Mouse (Mus musculus) MEL (cell line): ENCODE data around the gene Afap1l2. TPM values are rescaled to one million over a fixed set of nuclear protein-coding genes. Genes with fewer than 3 reads are reported as not detected.

Experiments used
- DNase-seq: peaks from one replicate; pipeline ENCODE4 v3.0.0; 2011; ENCODE audit warnings: low read depth, low spot score
- H3K27ac ChIP-seq: 2 replicates; pipeline ENCODE4 v1.5.1; 2012; ENCODE audit warnings: low read depth, mild to moderate bottlenecking, control low read depth, low read length, moderate library complexity; ENCODE audit not compliant: control insufficient read depth
- H3K27me3 ChIP-seq, 2 experiments: fragments of 150-350 bp in 1 of 2; sonication (generic) in 1 of 2; 2 replicates each; pipeline ENCODE4 v1.6.1; 2012; ENCODE audit warnings: low read length in 2 of 2, mild to moderate bottlenecking in 2 of 2, improper control_type of control experiment in 1 of 2, moderate library complexity in 1 of 2; ENCODE audit not compliant: insufficient read depth in 2 of 2, control insufficient read depth in 1 of 2
- H3K36me3 ChIP-seq, 2 experiments: 2 replicates each; pipeline ENCODE4 v1.6.1; 2012 to 2014; ENCODE audit warnings: low read length in 2 of 2, improper control_type of control experiment in 1 of 2, inconsistent platforms in 1 of 2, mild to moderate bottlenecking in 1 of 2; ENCODE audit not compliant: insufficient read depth in 2 of 2, control insufficient read depth in 1 of 2
- H3K4me1 ChIP-seq, 2 experiments: fragments of 150-350 bp in 1 of 2; sonication (generic) in 1 of 2; 2 replicates each; pipeline ENCODE4 v1.6.1; 2012; ENCODE audit warnings: low read length in 2 of 2, improper control_type of control experiment in 1 of 2, mild to moderate bottlenecking in 1 of 2; ENCODE audit not compliant: insufficient read depth in 2 of 2, control insufficient read depth in 1 of 2
- H3K4me3 ChIP-seq, 2 experiments: fragments of 150-350 bp in 1 of 2; sonication (generic) in 1 of 2; 2 replicates each; pipeline ENCODE4 v1.5.1; 2012; ENCODE audit warnings: low read depth in 2 of 2, low read length in 2 of 2, mild to moderate bottlenecking in 2 of 2, moderate library complexity in 2 of 2, control low read depth in 1 of 2, improper control_type of control experiment in 1 of 2; ENCODE audit not compliant: control insufficient read depth in 1 of 2, insufficient read depth in 1 of 2
- H3K79me2 ChIP-seq: 2 replicates; pipeline ENCODE4 v1.6.1; 2012; ENCODE audit warnings: mild to moderate bottlenecking, low read length, moderate library complexity; ENCODE audit not compliant: control insufficient read depth, poor library complexity, insufficient read depth
- H3K9ac ChIP-seq: 2 replicates; pipeline ENCODE4 v1.6.1; 2012; ENCODE audit warnings: low read depth, mild to moderate bottlenecking, control low read depth, low read length, moderate library complexity; ENCODE audit not compliant: control insufficient read depth, poor library complexity, severe bottlenecking
- H3K9me3 ChIP-seq: fragments of 150-350 bp; sonication (generic); replicated peaks from 2 replicates; pipeline ENCODE4 v1.6.1; 2012; ENCODE audit warnings: mild to moderate bottlenecking, low read length, improper control_type of control experiment, moderate library complexity; ENCODE audit not compliant: insufficient read depth
- CHD2 ChIP-seq: IDR thresholded peaks from 2 replicates; pipeline ENCODE4 v1.6.1; 2011; ENCODE audit warnings: low read length, improper control_type of control experiment
- CTCF ChIP-seq, 3 experiments: IDR thresholded peaks in 2 of 3; conservative IDR thresholded peaks in 1 of 3; 2 replicates each; pipeline ENCODE4 v1.5.1; 2011 to 2012; ENCODE audit warnings: low read length in 3 of 3, low read depth in 2 of 3, mild to moderate bottlenecking in 2 of 3, improper control_type of control experiment in 1 of 3, inconsistent platforms in 1 of 3, mixed read lengths in 1 of 3, moderate library complexity in 1 of 3; ENCODE audit not compliant: control insufficient read depth in 1 of 3, insufficient read depth in 1 of 3, poor library complexity in 1 of 3, severe bottlenecking in 1 of 3
- E2F4 ChIP-seq: IDR thresholded peaks from 2 replicates; pipeline ENCODE4 v1.6.1; 2011; ENCODE audit warnings: low read depth, low read length, improper control_type of control experiment, borderline replicate concordance
- EP300 ChIP-seq, 2 experiments: IDR thresholded peaks; 2 replicates each; pipeline ENCODE4 v1.6.1; 2011; ENCODE audit warnings: improper control_type of control experiment in 2 of 2, low read length in 2 of 2, low read depth in 1 of 2, mild to moderate bottlenecking in 1 of 2
- ETS1 ChIP-seq: IDR thresholded peaks from 2 replicates; pipeline ENCODE4 v1.6.1; 2012; ENCODE audit warnings: low read depth, mild to moderate bottlenecking, inconsistent platforms, low read length, improper control_type of control experiment, moderate library complexity
- JUND ChIP-seq: IDR thresholded peaks from 2 replicates; pipeline ENCODE4 v1.6.1; 2011; ENCODE audit warnings: low read depth, mild to moderate bottlenecking, improper control_type of control experiment, low read length
- MAFK ChIP-seq: IDR thresholded peaks from 2 replicates; pipeline ENCODE4 v1.6.1; 2011; ENCODE audit warnings: low read depth, mild to moderate bottlenecking, low read length, improper control_type of control experiment, borderline replicate concordance
- MAX ChIP-seq: IDR thresholded peaks from 2 replicates; pipeline ENCODE4 v1.6.1; 2011; ENCODE audit warnings: low read length, improper control_type of control experiment
- MAZ ChIP-seq: IDR thresholded peaks from 2 replicates; pipeline ENCODE4 v1.6.1; 2012; ENCODE audit warnings: low read depth, mild to moderate bottlenecking, inconsistent platforms, low read length, improper control_type of control experiment
- MEF2A ChIP-seq: IDR thresholded peaks from 2 replicates; pipeline ENCODE4 v1.6.1; 2014; ENCODE audit warnings: low read depth, mild to moderate bottlenecking, inconsistent platforms, low read length, improper control_type of control experiment; ENCODE audit not compliant: poor library complexity, insufficient replicate concordance, severe bottlenecking; ENCODE audit errors: extremely low read depth
- MXI1 ChIP-seq: IDR thresholded peaks from 2 replicates; pipeline ENCODE4 v1.6.1; 2011; ENCODE audit warnings: mild to moderate bottlenecking, low read depth, low read length, improper control_type of control experiment
- MYC ChIP-seq: IDR thresholded peaks from 2 replicates; pipeline ENCODE4 v1.6.1; 2011; ENCODE audit warnings: low read depth, mild to moderate bottlenecking, low read length, improper control_type of control experiment, moderate library complexity
- NELFE ChIP-seq: IDR thresholded peaks from 2 replicates; pipeline ENCODE4 v1.6.1; 2011; ENCODE audit warnings: low read depth, low read length, improper control_type of control experiment
- POLR2A ChIP-seq, 2 experiments: IDR thresholded peaks; 2 replicates each; pipeline ENCODE4 v1.6.1; 2011 to 2012; ENCODE audit warnings: low read length in 2 of 2, mild to moderate bottlenecking in 2 of 2, control low read depth in 1 of 2, improper control_type of control experiment in 1 of 2, low read depth in 1 of 2, moderate library complexity in 1 of 2; ENCODE audit not compliant: control insufficient read depth in 1 of 2, insufficient read depth in 1 of 2, poor library complexity in 1 of 2
- POLR2AphosphoS2 ChIP-seq: IDR thresholded peaks from 2 replicates; pipeline ENCODE4 v1.6.1; 2011; ENCODE audit warnings: low read length, improper control_type of control experiment
- POLR2AphosphoS5 ChIP-seq: IDR thresholded peaks from 2 replicates; pipeline ENCODE4 v1.6.1; 2012; ENCODE audit warnings: low read depth, borderline replicate concordance, mild to moderate bottlenecking, inconsistent platforms, low read length, moderate library complexity, mixed read lengths
- RCOR1 ChIP-seq: IDR thresholded peaks from 2 replicates; pipeline ENCODE4 v1.6.1; 2012; ENCODE audit warnings: low read depth, mild to moderate bottlenecking, inconsistent platforms, low read length, improper control_type of control experiment
- ZC3H11A ChIP-seq: IDR thresholded peaks from 2 replicates; pipeline ENCODE4 v1.6.1; 2012; ENCODE audit warnings: low read depth, mild to moderate bottlenecking, inconsistent platforms, low read length, improper control_type of control experiment
- ZMIZ1 ChIP-seq: IDR thresholded peaks from 2 replicates; pipeline ENCODE4 v1.6.1; 2012; ENCODE audit warnings: low read depth, mild to moderate bottlenecking, inconsistent platforms, low read length, improper control_type of control experiment, moderate library complexity
- ZNF384 ChIP-seq: IDR thresholded peaks from 2 replicates; pipeline ENCODE4 v1.6.1; 2012; ENCODE audit warnings: low read depth, mild to moderate bottlenecking, inconsistent platforms, low read length, improper control_type of control experiment
- polyA plus RNA-seq, 2 experiments: library from polyadenylated mRNA; stranded (reverse) in 1 of 2; unstranded in 1 of 2; fragments of >175 nt in 1 of 2; fragments of >200 nt in 1 of 2; gene quantifications; 2 replicates each; pipeline versions ENCODE4 v1.2.1 to v1.2.4; 2012; ENCODE audit warnings: low replicate concordance in 2 of 2, low read depth in 1 of 2; ENCODE audit not compliant: insufficient read length in 2 of 2, insufficient read depth in 1 of 2, missing spikeins in 1 of 2
- total RNA-seq: library from RNA; depleted of rRNA; stranded (reverse); fragments of 300-350 nt; gene quantifications from 2 replicates; pipeline ENCODE4 v1.2.3, GENCODE M21; 2012

Afap1l2 gene
- total and polyA plus RNA-seq, 3 experiments: not detected

GRCm38 (mm10) chr19:56990367-56991111, 17.5 kb downstream of the Afap1l2 start (continued):
- no peak for TF ChIP-seq CTCF (IDR thresholded peaks at IDR 0.05 in 2 of 3, conservative IDR thresholded peaks at IDR 0.05 in 1 of 3; ENCODE audit: control insufficient read depth in 1 of 3, insufficient read depth in 1 of 3, low read depth in 2 of 3, low read length in 3 of 3, poor library complexity in 1 of 3, severe bottlenecking in 1 of 3)

GRCm38 (mm10) chr19:56989171-56989570, 18.9 kb downstream of the Afap1l2 start:
- Histone ChIP-seq H3K79me2 (no peaks in the 10 kb centered on the region), H3K27ac (no peak overlapping the region), H3K9ac (no peak overlapping the region), H3K9me3 (no peaks in the 10 kb centered on the region), H3K4me1 (no peaks in the 10 kb centered on the region), H3K4me3 (no peak overlapping the region), H3K36me3 (no peaks in the 10 kb centered on the region), H3K27me3 (peaks cover 0 to 3% of the 10 kb centered on the region in 2 experiments; a peak in 2 of 4 replicates)
- DNase-seq: no peak
- no peak for TF ChIP-seq ETS1
- no peak for TF ChIP-seq RCOR1
- no peak for TF ChIP-seq CHD2
- TF ChIP-seq POLR2AphosphoS2: no peak
- no peak for TF ChIP-seq MEF2A
- no peak for TF ChIP-seq POLR2A (IDR thresholded peaks at IDR 0.05; ENCODE audit: control insufficient read depth in 1 of 2, insufficient read depth in 1 of 2, low read depth in 1 of 2, low read length in 2 of 2, poor library complexity in 1 of 2)
- no peak for TF ChIP-seq JUND
- TF ChIP-seq ZNF384: no peak
- TF ChIP-seq ZC3H11A: no peak
- no peak for TF ChIP-seq MAFK
- TF ChIP-seq E2F4: no peak
- TF ChIP-seq MAZ: no peak
- no peak for TF ChIP-seq POLR2AphosphoS5
- no peak for TF ChIP-seq ZMIZ1
- no peak for TF ChIP-seq NELFE
- TF ChIP-seq EP300 (IDR thresholded peaks at IDR 0.05; ENCODE audit: low read depth in 1 of 2, low read length in 2 of 2): no peak
- TF ChIP-seq MYC: no peak
- no peak for TF ChIP-seq MXI1
- TF ChIP-seq MAX: no peak
